Mouse (Mus musculus) frontal cortex, adult 2 months (tissue): Measurements from ENCODE around the gene Bloc1s4. TPM values are rescaled to one million over a fixed set of nuclear protein-coding genes. Genes with fewer than 3 reads are reported as not detected.

Source experiments
- DNase-seq, 2 experiments: peaks; one replicate each; pipeline ENCODE4 v3.0.0; 2022; ENCODE audit warnings: low spot score in 1 of 2; ENCODE audit errors: extremely low spot score in 1 of 2
- polyA plus RNA-seq: library from polyadenylated mRNA; depleted of rRNA; stranded (reverse); fragments of >200 nt; gene quantifications from 2 replicates; pipeline ENCODE4 v1.2.3, GENCODE M21; 2012; rRNA removed

Bloc1s4 gene
- polyA plus RNA-seq, 1 experiment: 24.0 TPM

GRCm38 (mm10) chr5:36720219-36720618 lies 28.2 kb downstream of the Bloc1s4 start:
- no peak for DNase-seq

- no peak for DNase-seq
Measured at GRCm38 (mm10) chr5:36719601-36720000, 28.8 kb downstream of the Bloc1s4 start.

GRCm38 (mm10) chr5:36719135-36719534 lies 29.3 kb downstream of the Bloc1s4 start:
- no peak for DNase-seq

GRCm38 (mm10) chr5:36717889-36718288 lies 30.6 kb downstream of the Bloc1s4 start:
- no peak for DNase-seq

- DNase-seq: no peak
Measured at GRCm38 (mm10) chr5:36716816-36717215, 31.6 kb downstream of the Bloc1s4 start.

DNA sequence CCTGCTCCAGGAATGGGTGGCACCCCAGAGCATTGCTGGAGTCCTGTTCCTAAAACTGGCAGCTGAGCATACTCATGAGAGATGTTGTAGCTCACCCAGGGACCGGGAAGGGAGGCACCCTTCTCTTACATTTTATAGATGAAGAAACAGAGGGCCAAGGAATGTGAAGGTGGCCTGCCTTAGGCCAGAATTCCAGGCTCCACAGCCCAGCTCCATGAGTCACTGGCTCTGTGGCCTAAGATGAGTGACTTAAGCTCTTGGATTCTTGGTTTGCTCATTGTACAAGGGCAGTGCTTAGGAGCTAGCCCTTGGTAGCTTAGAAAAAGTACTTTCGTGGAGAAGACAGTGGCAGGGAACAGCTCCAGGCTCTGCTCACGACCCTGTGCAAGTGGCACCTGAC lies 33.6 kb downstream of the Bloc1s4 start:
- DNase-seq: no peak

DNA sequence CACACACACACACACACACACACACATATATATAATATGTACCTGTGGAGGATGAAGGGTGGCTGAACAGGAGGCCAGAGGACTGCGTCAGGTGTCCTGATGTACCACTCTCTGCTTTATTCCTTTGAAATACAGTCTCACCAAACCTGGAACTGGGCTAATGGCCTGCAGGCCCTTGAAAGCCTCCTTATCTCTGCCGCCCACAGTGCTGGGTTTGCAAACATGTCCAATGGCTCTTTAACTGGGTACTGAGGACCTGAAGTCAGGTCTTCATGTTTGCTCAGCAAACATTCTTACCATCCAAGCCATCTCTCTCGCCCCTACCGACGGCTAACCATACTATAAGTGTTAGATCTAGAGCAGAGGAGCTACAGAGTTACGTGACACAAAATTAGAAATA lies 34.8 kb downstream of the Bloc1s4 start:
- DNase-seq: no peak

DNA sequence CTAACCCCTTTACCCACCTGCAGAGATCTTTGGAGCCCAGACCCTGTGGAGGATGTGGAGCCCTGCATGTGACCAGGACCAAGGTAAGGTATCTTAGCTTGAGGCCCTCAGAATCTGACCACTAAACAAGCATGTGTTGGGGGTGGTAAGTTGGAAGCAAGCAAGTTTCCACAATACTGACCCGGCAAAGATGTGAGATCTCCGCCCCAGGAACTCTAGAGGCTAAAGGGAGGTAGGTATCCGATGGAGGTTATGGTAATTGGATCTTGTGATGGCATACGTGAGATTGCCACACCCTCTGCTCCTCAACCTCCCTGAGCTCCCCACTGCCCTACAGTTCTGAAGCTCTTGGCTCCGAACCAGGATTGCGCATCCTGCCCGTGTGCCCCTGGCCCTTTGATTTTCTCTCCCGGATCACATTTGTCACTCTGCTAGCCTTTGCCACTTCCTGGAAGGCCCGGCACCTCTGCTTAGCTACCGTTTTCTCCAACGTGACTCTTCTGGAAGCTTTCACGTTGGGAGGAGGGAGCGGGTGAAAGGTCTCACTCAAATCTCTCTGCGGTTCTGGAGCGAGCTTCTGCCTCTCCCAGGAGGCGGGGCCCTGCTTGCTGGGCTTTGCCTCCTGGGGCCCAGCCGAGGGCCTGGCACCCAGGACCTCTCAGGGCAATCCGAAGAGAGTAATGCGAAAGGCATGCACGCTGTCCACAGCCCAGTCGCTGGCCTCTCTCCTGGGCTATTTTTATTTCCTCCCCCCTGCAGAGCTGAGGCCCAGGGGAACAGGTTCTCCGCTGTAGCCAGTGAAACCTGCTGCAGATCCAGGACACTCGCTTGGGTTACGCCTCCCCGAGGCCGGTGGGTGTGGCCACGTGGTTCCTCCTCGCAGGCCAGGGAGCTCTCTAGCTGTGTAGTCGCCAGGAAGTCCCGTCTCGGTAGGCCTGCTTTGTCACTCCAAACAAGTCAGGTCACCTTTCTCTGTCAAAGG lies 35.6 kb downstream of the Bloc1s4 start:
- DNase-seq: no peak

GRCm38 (mm10) chr5:36711863-36712262 lies 36.6 kb downstream of the Bloc1s4 start:
- no peak for DNase-seq

- DNase-seq: no peak
Measured at GRCm38 (mm10) chr5:36705792-36706191, 42.7 kb downstream of the Bloc1s4 start.

- no peak for DNase-seq
Measured at GRCm38 (mm10) chr5:36705390-36705789, 43.1 kb downstream of the Bloc1s4 start.

- no peak for DNase-seq
Measured at GRCm38 (mm10) chr5:36704684-36705083, 43.8 kb downstream of the Bloc1s4 start.

DNA sequence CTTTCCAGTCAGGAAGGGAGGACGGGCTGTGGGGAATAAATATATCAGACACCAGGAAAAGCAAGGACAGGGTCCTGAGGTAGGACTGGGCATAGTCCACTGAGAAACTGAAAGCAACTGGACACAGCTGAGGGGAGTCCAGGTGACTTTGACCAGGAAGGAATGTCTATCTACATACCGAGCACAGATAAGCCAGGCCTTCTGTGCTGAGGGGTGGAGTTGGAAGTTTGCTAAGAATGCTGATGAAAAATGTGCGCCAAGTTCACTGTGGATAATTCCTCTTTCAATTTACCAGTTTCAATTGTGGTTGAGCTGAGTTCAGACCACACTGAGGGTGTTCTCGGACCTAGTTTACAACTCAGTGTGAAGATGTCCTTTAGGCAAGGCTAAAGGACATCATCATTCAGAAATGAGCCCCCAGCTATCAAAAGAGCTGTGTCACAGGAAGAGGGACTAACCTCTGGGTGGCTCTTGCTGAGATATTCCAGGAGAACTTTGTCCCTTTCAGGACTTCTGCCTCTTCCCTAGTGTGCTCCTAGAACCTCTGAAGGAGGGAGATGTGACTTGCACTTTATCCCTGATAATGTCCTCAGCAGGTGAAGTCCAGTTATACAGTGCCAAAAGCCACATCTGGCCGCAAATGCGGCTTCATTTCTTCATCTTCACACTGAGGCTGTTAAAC lies 47.4 kb downstream of the Bloc1s4 start:
- no peak for DNase-seq

- no peak for DNase-seq
Measured at GRCm38 (mm10) chr5:36698689-36699088, 49.8 kb downstream of the Bloc1s4 start.

DNA sequence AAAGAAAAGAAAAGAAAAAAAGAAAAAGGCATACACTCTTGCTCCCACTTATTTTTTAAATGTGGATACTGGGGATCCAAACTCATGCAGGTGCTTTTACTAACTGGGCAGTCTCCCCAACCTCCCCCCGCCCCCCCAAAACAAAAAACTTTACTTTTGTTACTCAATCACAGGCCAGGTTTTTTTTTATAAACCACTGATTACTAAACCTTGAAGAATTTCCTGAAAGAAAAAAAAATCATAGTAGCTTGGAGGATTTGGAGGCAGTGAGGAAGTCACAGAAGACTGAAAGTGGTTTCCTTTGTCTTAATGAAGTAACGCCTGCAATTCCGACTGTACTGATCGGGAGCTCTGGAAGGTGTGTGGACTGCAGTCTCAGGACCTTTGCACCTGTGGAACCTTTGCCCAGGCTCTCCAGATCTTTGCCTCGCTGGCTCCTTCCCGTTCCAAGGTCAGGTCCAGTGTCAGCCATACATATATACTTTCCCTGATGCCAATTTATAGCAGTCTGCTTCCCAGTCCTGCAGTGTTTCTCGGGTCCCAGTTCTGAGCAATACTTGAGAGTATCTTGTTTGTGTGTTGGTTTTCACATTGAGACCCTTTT lies 50.3 kb downstream of the Bloc1s4 start:
- DNase-seq: no peak

Other genes starting within 250 kb of the Bloc1s4 start
- gene Tbc1d14, start 155.4 kb downstream of the Bloc1s4 start, polyA plus RNA-seq: 58.8 and 59.8 TPM in 2 replicates
- 55.2 and 57.8 TPM in 2 replicates for gene D5Ertd579e, start 52.6 kb downstream of the Bloc1s4 start, polyA plus RNA-seq
- 343 and 355 TPM in 2 replicates for gene Mrfap1, start 48.1 kb upstream of the Bloc1s4 start, polyA plus RNA-seq
- gene Man2b2, start 82.0 kb upstream of the Bloc1s4 start, polyA plus RNA-seq: 30.3 and 30.5 TPM in 2 replicates
- 354 and 368 TPM in 2 replicates for gene Ppp2r2c, start 119.9 kb upstream of the Bloc1s4 start, polyA plus RNA-seq
- gene Wfs1, start 240.6 kb upstream of the Bloc1s4 start, polyA plus RNA-seq: 56.5 and 65.1 TPM in 2 replicates